Mouse (Mus musculus) gastrocnemius, postnatal 25 days (tissue): Measurements from ENCODE around the gene Fam117a. TPM values are rescaled to one million over a fixed set of nuclear protein-coding genes. Genes with fewer than 3 reads are reported as not detected.

Source experiments
- DNase-seq: peaks from one replicate; pipeline ENCODE4 v3.0.0; 2022
- total RNA-seq, 2 experiments: library from RNA; stranded (reverse); gene quantifications; 1 replicate in 1 of 2; 2 replicates in 1 of 2; pipeline ENCODE4 v1.2.3; 2021

The Fam117a gene
- total RNA-seq, 2 experiments from 2014 or later: 4.2 to 4.5 TPM

GRCm38 (mm10) chr11:95366280-95366897, 29.6 kb downstream of the Fam117a start:
- peak; percentile 54 for DNase-seq

- DNase-seq: no peak
These were observed 30.4 kb downstream of the Fam117a start for GRCm38 (mm10) chr11:95367011-95367735.

GRCm38 (mm10) chr11:95368231-95368823, 31.5 kb downstream of the Fam117a start:
- no peak for DNase-seq

- no peak for DNase-seq
These were observed 32.1 kb downstream of the Fam117a start for GRCm38 (mm10) chr11:95368871-95369270.

GRCm38 (mm10) chr11:95369964-95370890, 33.4 kb downstream of the Fam117a start:
- peak; percentile 88 for DNase-seq

- DNase-seq: no peak
These were observed 34.4 kb downstream of the Fam117a start for GRCm38 (mm10) chr11:95371182-95371581.

GRCm38 (mm10) chr11:95378926-95379325, 42.1 kb downstream of the Fam117a start:
- no peak for DNase-seq

GRCm38 (mm10) chr11:95379552-95379951, 42.7 kb downstream of the Fam117a start:
- no peak for DNase-seq

- no peak for DNase-seq
These were observed 43.9 kb downstream of the Fam117a start for GRCm38 (mm10) chr11:95380711-95381110.

- DNase-seq: no peak
These were observed 44.3 kb downstream of the Fam117a start for GRCm38 (mm10) chr11:95381146-95381545.

GRCm38 (mm10) chr11:95383331-95383986, 46.6 kb downstream of the Fam117a start:
- peak; percentile 72 for DNase-seq

- DNase-seq: no peak
These were observed 47.1 kb downstream of the Fam117a start for GRCm38 (mm10) chr11:95384004-95384318.

- DNase-seq: peak; percentile 93
These were observed 47.6 kb downstream of the Fam117a start, which contains the start of gene Slc35b1 for GRCm38 (mm10) chr11:95384319-95384972. TSS of gene Slc35b1 (plus strand) at chr11:95384692.

GRCm38 (mm10) chr11:95384973-95385320, 48.1 kb downstream of the Fam117a start:
- no peak for DNase-seq

GRCm38 (mm10) chr11:95387354-95387753, 50.5 kb downstream of the Fam117a start:
- no peak for DNase-seq

- no peak for DNase-seq
These were observed 52.2 kb downstream of the Fam117a start for GRCm38 (mm10) chr11:95389006-95389405.

- DNase-seq: no peak
These were observed 53.6 kb downstream of the Fam117a start for GRCm38 (mm10) chr11:95390420-95390819.

- DNase-seq: no peak
These were observed 54.4 kb downstream of the Fam117a start for GRCm38 (mm10) chr11:95391201-95391600.

GRCm38 (mm10) chr11:95391743-95392142, 54.9 kb downstream of the Fam117a start:
- peak; percentile 73 for DNase-seq

- DNase-seq: peak; percentile 68
These were observed 55.4 kb downstream of the Fam117a start for GRCm38 (mm10) chr11:95392223-95392667.
